Mouse (Mus musculus): Measurements from ENCODE around the gene Nacc1. TPM values are rescaled to one million over a fixed set of nuclear protein-coding genes. Genes with fewer than 3 reads are reported as not detected.

Nacc1 gene
- total and polyA plus RNA-seq, 2 experiments from 2014 or later, result 14.7 to 78.2 TPM

DNA sequence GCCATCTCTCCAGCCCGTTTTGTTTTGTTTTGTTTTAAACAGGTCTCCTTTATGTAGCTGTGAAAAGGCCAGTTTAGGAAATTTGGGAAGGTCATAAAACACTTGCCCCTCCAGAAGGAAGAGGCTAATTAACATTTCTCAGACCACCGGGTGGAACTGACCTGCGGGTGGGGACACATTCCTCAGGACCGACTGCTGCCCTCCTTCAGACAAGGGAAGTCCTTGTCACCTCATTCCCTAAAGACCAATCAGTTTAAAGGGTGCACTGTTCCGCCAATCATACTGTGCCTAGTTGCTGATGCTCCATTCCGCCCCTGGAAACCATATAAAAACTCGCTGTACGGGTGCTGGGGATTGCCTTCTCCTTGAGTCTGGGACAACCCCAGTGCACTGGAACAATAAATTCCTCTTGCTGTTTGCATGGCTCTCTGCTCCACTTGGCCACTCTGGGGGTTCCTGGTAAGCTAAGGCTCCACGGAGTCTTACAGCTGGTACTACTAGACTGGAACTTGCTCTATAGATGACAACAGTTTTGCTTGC lies 34.5 kb downstream of the Nacc1 start:
- Histone ChIP-seq H3K9ac (no peak overlapping the region), H3K9me3 (ENCODE audit: low read length) (no peaks in the 10 kb centered on the region), H3K4me1 (ENCODE audit: insufficient read depth) (no peaks in the 10 kb centered on the region), H3K4me3 (ENCODE audit: low read depth, low read length) (no peak overlapping the region), H3K27ac (ENCODE audit: low read depth, low read length) (no peak overlapping the region), H3K4me2 (ENCODE audit: low read depth) (no peak overlapping the region), H3K36me3 (ENCODE audit: insufficient read depth) (no peaks in the 10 kb centered on the region), H3K27me3 (ENCODE audit: insufficient read depth, low read length) (no peaks in the 10 kb centered on the region)
- no peak for DNase-seq
- ATAC-seq, result no peak
- no peak for TF ChIP-seq CTCF (IDR thresholded peaks at IDR 0.05; ENCODE audit: low read depth)
- WGBS, result 66% methylated on average over 9 of the region's 9 CpGs

GRCm38 (mm10) chr8:84650213-84650612 lies 37.4 kb downstream of the Nacc1 start:
- Histone ChIP-seq H3K27me3 (ENCODE audit: insufficient read depth, low read length) (no peaks in the 10 kb centered on the region), H3K4me3 (ENCODE audit: low read depth, low read length) (no peak overlapping the region), H3K9me3 (ENCODE audit: low read length) (no peaks in the 10 kb centered on the region), H3K4me1 (ENCODE audit: insufficient read depth) (no peaks in the 10 kb centered on the region), H3K36me3 (ENCODE audit: insufficient read depth) (no peaks in the 10 kb centered on the region), H3K4me2 (ENCODE audit: low read depth) (no peak overlapping the region), H3K9ac (no peak overlapping the region), H3K27ac (ENCODE audit: low read depth, low read length) (no peak overlapping the region)
- WGBS, result 46% methylated on average over 3 of the region's 3 CpGs
- ATAC-seq (no peak), DNase-seq (no peak)
- no peak for TF ChIP-seq CTCF (IDR thresholded peaks at IDR 0.05; ENCODE audit: low read depth)

DNA sequence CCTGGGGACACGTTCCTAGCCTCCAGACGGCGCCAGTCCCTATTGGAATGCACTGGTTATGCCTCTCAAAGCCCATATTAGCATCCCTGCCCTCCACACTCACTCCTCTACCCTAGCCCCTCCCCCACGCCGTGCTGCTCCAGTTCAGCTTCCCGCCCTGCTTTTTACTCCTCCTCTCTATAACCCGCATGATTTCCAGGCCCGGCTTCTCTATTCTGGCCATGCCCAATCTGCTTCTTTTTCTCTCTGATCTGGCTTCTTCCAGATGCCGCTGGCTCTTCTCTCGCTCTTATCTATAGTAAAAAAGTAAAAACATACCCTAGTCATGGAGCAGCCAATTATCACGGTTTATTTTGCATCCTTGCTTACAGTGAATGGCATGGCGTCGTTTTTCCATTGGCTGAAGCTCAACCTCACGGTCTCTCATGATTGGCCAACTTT lies 40.2 kb downstream of the Nacc1 start:
- DNase-seq, result peak; percentile 55
- H3K4me1 ChIP-seq (ENCODE audit: insufficient read depth), result no peaks in the 10 kb centered on the region
- ATAC-seq, result peak; percentile 73
- TF ChIP-seq CTCF (IDR thresholded peaks at IDR 0.05; ENCODE audit: low read depth), result no peak
- peak overlapping the region; percentile 46 for H3K4me2 ChIP-seq (ENCODE audit: low read depth)
- no peaks in the 10 kb centered on the region for H3K9me3 ChIP-seq (ENCODE audit: low read length)
- peak overlapping the region; percentile 20 for H3K4me3 ChIP-seq (ENCODE audit: low read depth, low read length)
- H3K36me3 ChIP-seq (ENCODE audit: insufficient read depth), result no peaks in the 10 kb centered on the region
- no peaks in the 10 kb centered on the region for H3K27me3 ChIP-seq (ENCODE audit: insufficient read depth, low read length)
- 2% methylated on average over 14 of the region's 14 CpGs for WGBS
- H3K9ac ChIP-seq, result 0 out of 2 replicates have a peak overlapping the region, but pooled peaks have one; percentile 4
- H3K27ac ChIP-seq (ENCODE audit: low read depth, low read length), result no peak overlapping the region

DNA sequence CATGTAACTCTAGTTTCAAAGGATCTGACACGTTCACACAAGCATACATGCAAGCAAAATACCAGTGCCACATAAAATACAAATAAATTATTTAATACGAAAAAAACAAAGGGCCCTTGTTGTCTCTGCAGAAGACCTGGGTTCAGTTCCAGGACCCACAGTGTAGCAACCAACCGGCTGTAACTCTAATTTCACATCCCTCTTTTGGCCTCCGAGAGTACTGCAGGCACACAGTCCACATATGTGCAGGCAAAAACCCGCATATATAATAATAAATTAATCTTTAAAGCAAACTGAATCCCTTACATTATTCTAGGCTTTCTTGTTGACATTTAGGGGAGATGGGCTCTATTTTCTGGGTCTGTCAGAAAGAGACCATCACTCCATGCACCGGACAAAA lies 40.9 kb downstream of the Nacc1 start:
- WGBS, result 54% methylated on average over 6 of the region's 6 CpGs
- H3K4me3 ChIP-seq (ENCODE audit: low read depth, low read length), result no peak overlapping the region
- H3K9me3 ChIP-seq (ENCODE audit: low read length), result no peaks in the 10 kb centered on the region
- no peak overlapping the region for H3K9ac ChIP-seq
- ATAC-seq (peak; percentile 57; the same call in 1 of the 2 replicates), DNase-seq (no peak)
- TF ChIP-seq CTCF (IDR thresholded peaks at IDR 0.05; ENCODE audit: low read depth), result peak; percentile 40
- H3K36me3 ChIP-seq (ENCODE audit: insufficient read depth), result no peaks in the 10 kb centered on the region
- H3K27ac ChIP-seq (ENCODE audit: low read depth, low read length), result no peak overlapping the region
- H3K4me2 ChIP-seq (ENCODE audit: low read depth), result peak overlapping the region; percentile 46; the same call in 1 of the 2 replicates
- H3K27me3 ChIP-seq (ENCODE audit: insufficient read depth, low read length), result no peaks in the 10 kb centered on the region
- no peaks in the 10 kb centered on the region for H3K4me1 ChIP-seq (ENCODE audit: insufficient read depth)

GRCm38 (mm10) chr8:84643019-84643418 lies 44.6 kb downstream of the Nacc1 start:
- TF ChIP-seq CTCF (IDR thresholded peaks at IDR 0.05; ENCODE audit: low read depth), result no peak
- no peak for DNase-seq
- no peak overlapping the region for H3K4me3 ChIP-seq (ENCODE audit: low read depth, low read length)
- no peak overlapping the region for H3K27ac ChIP-seq (ENCODE audit: low read depth, low read length)
- 84% methylated on average over 5 of the region's 5 CpGs for WGBS
- no peaks in the 10 kb centered on the region for H3K4me1 ChIP-seq (ENCODE audit: insufficient read depth)
- H3K4me2 ChIP-seq (ENCODE audit: low read depth), result no peak overlapping the region
- no peak overlapping the region for H3K9ac ChIP-seq
- H3K27me3 ChIP-seq (ENCODE audit: insufficient read depth, low read length), result no peaks in the 10 kb centered on the region
- ATAC-seq, result no peak
- H3K36me3 ChIP-seq (ENCODE audit: insufficient read depth), result no peaks in the 10 kb centered on the region
- H3K9me3 ChIP-seq (ENCODE audit: low read length), result no peaks in the 10 kb centered on the region

GRCm38 (mm10) chr8:84641578-84642361 lies 45.9 kb downstream of the Nacc1 start:
- Histone ChIP-seq H3K9me3 (ENCODE audit: low read length) (no peaks in the 10 kb centered on the region), H3K4me3 (ENCODE audit: low read depth, low read length) (no peak overlapping the region), H3K9ac (no peak overlapping the region), H3K4me2 (ENCODE audit: low read depth) (no peak overlapping the region), H3K36me3 (ENCODE audit: insufficient read depth) (no peaks in the 10 kb centered on the region), H3K27me3 (ENCODE audit: insufficient read depth, low read length) (no peaks in the 10 kb centered on the region), H3K27ac (ENCODE audit: low read depth, low read length) (no peak overlapping the region), H3K4me1 (ENCODE audit: insufficient read depth) (no peaks in the 10 kb centered on the region)
- no peak for TF ChIP-seq CTCF (IDR thresholded peaks at IDR 0.05; ENCODE audit: low read depth)
- ATAC-seq, result no peak
- no peak for DNase-seq
- WGBS, result 81% methylated on average over 1 of the region's 1 CpGs

DNA sequence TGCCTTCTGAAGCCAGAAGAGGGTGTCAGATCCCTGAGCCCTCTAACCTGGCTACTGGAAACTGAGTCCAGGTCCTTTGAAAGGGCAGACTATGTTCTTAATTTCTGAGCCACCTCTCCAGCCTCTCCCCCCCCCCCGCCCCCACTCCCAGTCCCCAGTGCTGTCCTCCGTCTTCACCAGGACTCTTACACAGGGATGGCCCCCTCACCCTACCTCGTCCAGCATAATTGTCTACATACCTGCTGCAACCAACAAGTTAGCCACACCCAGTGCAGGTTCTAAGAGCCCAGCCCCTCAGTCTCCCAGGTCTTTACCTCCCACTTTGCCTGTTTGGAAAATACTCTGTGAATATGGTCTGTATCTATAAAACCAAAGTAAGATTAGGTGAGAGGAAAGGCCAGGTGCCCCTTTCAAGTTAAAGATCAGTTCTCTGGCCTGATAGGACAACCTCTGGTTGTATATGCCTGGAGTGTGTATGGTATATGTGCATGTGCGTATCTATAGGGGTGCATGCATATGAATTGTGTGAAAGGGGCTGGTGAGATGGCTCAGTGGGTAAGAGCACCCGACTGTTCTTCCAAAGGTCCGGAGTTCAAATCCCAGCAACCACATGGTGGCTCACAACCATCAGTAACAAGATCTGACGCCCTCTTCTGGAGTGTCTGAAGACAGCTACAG lies 46.9 kb downstream of the Nacc1 start:
- Histone ChIP-seq H3K27ac (ENCODE audit: low read depth, low read length) (no peak overlapping the region), H3K9ac (no peak overlapping the region), H3K27me3 (ENCODE audit: insufficient read depth, low read length) (no peaks in the 10 kb centered on the region), H3K9me3 (ENCODE audit: low read length) (no peaks in the 10 kb centered on the region), H3K4me2 (ENCODE audit: low read depth) (no peak overlapping the region), H3K4me3 (ENCODE audit: low read depth, low read length) (no peak overlapping the region), H3K36me3 (ENCODE audit: insufficient read depth) (no peaks in the 10 kb centered on the region; the same call in 1 of the 2 replicates), H3K4me1 (ENCODE audit: insufficient read depth) (no peaks in the 10 kb centered on the region)
- ATAC-seq, result no peak
- 74% methylated on average over 7 of the region's 7 CpGs for WGBS
- no peak for TF ChIP-seq CTCF (IDR thresholded peaks at IDR 0.05; ENCODE audit: low read depth)
- DNase-seq, result no peak

Measured in forebrain, postnatal 0 days (tissue).